Mouse (Mus musculus): ENCODE measurements around the gene Spata31d1a. TPM values are rescaled to one million over a fixed set of nuclear protein-coding genes. Genes with fewer than 3 reads are reported as not detected.

The Spata31d1a gene
- polyA plus RNA-seq, 1 experiment from 2014 or later: not detected

DNA sequence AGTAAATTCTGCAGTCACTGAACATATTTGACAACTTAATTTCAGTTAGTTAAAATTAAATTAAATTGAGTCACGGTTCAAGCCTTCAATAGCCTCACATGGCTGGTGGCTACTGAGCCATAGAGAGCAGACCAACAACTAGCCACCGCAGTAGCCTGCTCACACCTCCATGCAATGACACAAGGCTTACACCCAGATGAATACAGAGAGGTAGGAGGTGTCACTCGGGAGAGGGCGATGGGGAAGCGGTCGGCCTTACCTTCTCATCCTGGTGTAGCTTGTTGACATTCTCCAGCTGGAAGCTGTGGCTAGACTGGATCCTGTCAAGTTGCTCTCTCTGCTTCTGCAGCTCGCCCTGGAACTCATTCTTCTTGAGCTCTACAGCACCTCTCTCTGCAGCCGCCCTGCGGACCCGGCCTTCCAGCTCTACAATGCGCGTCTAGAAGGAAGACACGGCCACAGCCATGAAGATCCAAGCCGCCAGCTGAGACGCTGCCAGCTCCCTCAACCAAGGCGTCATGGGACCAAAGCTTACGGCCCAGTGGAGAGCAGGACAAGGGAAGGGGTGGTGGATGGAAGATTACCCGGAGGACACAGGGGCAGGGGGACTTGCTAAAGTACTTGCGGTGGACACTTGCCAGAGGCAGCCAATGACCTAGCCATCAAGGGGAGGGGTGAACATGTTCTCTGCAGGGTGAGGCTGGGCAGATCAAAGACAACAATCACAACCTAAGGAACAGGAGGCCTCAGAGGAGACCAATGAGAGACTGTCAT is 46.0 kb downstream of the Spata31d1a start:
- H3K4me3 ChIP-seq: no peak overlapping the region
- 0 out of 2 replicates have a peak, but pooled peaks cover 3% of the 10 kb centered on the region for H3K4me1 ChIP-seq
- H3K9me3 ChIP-seq: no peaks in the 10 kb centered on the region
- no peak overlapping the region for H3K4me2 ChIP-seq (replicated peaks)
- H3K27me3 ChIP-seq: no peaks in the 10 kb centered on the region
- H3K9ac ChIP-seq: no peak overlapping the region
- ATAC-seq (ENCODE audit: insufficient number of reproducible peaks, insufficient read depth, low FRiP score, low TSS enrichment): no peak
- H3K36me3 ChIP-seq: peaks cover 43% of the 10 kb centered on the region
- H3K27ac ChIP-seq: no peak overlapping the region
- WGBS: 93% methylated on average over 19 of the region's 19 CpGs

DNA sequence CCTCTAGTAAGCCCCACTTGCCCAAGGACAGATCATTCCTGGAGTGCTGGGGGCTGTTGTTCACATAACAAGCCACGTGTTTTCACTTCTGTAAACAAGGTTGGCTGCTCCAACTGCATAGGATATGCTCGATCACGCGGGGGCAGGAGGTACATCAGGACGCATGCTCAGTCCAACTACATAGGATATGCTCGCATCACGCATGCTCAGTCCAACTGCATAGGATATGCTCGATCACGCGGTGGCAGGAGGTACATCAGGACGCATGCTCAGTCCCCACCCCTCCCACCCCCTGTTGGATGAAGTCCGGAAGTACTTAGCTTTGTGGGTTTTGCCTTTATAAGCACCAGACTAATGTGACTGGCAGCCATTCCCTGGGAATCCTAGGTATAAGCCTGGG is 48.2 kb downstream of the Spata31d1a start:
- no peaks in the 10 kb centered on the region for H3K27me3 ChIP-seq
- 94% methylated on average over 12 of the region's 12 CpGs for WGBS
- 0 out of 2 replicates have a peak, but pooled peaks cover under 1% of the 10 kb centered on the region for H3K4me1 ChIP-seq
- H3K36me3 ChIP-seq: peaks cover 51% of the 10 kb centered on the region
- H3K27ac ChIP-seq: no peak overlapping the region
- no peak overlapping the region for H3K9ac ChIP-seq
- no peaks in the 10 kb centered on the region for H3K9me3 ChIP-seq
- no peak overlapping the region for H3K4me3 ChIP-seq
- ATAC-seq (ENCODE audit: insufficient number of reproducible peaks, insufficient read depth, low FRiP score, low TSS enrichment): no peak
- no peak overlapping the region for H3K4me2 ChIP-seq (replicated peaks)

DNA sequence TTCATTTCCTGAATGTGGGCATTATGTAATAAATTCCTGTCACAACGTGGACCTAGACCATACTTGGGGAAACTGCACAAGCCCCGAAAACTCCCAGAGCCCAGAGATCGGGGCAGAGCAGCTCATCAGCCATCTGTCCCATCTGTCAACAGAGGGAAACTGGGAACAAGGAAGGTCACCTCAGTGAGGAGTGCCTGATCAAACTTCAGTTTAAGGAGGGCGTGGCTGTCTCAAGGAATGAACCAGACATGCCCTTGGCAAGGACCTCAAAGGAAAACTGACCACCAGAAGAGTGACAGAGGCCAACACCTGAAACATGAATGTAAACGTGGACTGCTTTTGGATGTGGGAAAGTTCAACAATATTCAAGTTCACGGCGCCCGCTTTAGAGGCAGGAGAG is 48.7 kb downstream of the Spata31d1a start:
- Histone ChIP-seq H3K9me3 (no peaks in the 10 kb centered on the region), H3K27me3 (no peaks in the 10 kb centered on the region), H3K4me3 (no peak overlapping the region), H3K36me3 (peaks cover 51% of the 10 kb centered on the region), H3K4me1 (peaks cover 6% of the 10 kb centered on the region; the same call in 1 of the 2 replicates), H3K27ac (no peak overlapping the region), H3K4me2 (replicated peaks) (no peak overlapping the region), H3K9ac (no peak overlapping the region)
- WGBS: 93% methylated on average over 8 of the region's 8 CpGs
- no peak for ATAC-seq (ENCODE audit: insufficient number of reproducible peaks, insufficient read depth, low FRiP score, low TSS enrichment)

DNA sequence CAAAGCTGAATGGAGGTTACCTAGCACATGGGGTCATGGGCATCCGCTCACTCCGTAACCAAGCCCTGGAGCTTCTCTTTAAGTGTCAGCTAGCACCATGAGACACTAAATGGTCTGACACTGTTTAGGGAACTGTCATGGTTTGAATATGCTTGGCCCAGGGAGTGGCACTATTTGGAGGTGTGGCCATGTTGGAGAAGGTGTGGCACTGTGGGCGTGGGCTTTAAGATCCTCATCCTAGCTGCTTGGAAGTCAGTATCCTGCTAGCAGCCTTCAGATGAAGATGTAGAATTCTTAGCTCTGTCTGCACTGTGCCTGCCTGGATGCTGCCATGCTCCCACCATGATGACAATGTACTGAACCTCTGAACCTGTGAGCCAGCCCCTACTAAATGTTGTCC is 49.8 kb downstream of the Spata31d1a start:
- peaks cover 55% of the 10 kb centered on the region for H3K36me3 ChIP-seq
- H3K4me3 ChIP-seq: no peak overlapping the region
- peaks cover 7% of the 10 kb centered on the region; the same call in 1 of the 2 replicates for H3K4me1 ChIP-seq
- no peak overlapping the region for H3K27ac ChIP-seq
- H3K9ac ChIP-seq: no peak overlapping the region
- 96% methylated on average over 3 of the region's 3 CpGs for WGBS
- no peaks in the 10 kb centered on the region for H3K27me3 ChIP-seq
- H3K4me2 ChIP-seq (replicated peaks): no peak overlapping the region
- no peaks in the 10 kb centered on the region for H3K9me3 ChIP-seq
- no peak for ATAC-seq (ENCODE audit: insufficient number of reproducible peaks, insufficient read depth, low FRiP score, low TSS enrichment)

DNA sequence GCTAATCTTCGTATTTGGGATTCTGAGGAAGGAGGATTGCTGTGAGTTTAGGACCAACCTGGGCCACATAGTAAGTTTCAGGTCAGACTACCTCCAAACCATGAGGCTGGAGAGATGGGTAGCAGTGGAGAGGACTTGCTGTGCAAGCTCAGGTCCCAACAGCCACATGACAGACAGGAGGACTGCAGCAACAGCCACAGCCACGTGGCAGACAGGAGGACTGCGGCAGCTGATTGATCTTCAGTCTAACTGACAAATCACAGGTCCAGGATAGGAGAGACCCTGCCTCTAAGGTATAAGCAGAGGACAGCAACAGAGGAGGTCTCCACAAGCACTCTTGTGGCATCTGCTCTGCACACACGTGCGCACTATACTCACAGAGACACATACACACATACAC is 52.3 kb downstream of the Spata31d1a start:
- Histone ChIP-seq H3K9me3 (no peaks in the 10 kb centered on the region), H3K27me3 (no peaks in the 10 kb centered on the region), H3K4me3 (no peak overlapping the region), H3K27ac (no peak overlapping the region), H3K9ac (no peak overlapping the region), H3K4me2 (replicated peaks) (no peak overlapping the region), H3K36me3 (peaks cover 32% of the 10 kb centered on the region), H3K4me1 (peaks cover 7% of the 10 kb centered on the region; the same call in 1 of the 2 replicates)
- WGBS: 88% methylated on average over 5 of the region's 5 CpGs
- ATAC-seq (ENCODE audit: insufficient number of reproducible peaks, insufficient read depth, low FRiP score, low TSS enrichment): no peak

DNA sequence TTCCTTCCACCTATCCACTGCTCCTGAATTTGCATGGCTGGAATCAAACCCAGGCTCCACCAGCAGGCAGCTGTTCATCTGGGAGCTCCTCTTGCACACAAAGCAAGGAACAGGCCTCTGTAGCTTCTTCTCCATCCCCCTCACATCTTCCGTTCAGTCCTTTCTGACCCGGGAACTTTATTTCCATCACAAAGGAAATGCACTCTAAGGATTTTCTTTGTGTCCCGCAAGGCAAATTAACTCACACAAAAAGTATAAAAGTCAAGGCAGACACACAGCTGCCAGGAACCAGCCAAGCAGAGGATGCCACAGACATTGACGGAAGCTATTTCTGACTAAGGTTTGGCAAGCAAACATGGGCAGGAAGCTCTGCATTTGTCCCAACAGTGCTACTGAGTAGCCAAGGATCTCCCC is 53.1 kb downstream of the Spata31d1a start:
- Histone ChIP-seq H3K36me3 (peaks cover 24% of the 10 kb centered on the region), H3K9ac (no peak overlapping the region), H3K9me3 (no peaks in the 10 kb centered on the region), H3K4me3 (no peak overlapping the region), H3K4me1 (peaks cover 7% of the 10 kb centered on the region; the same call in 1 of the 2 replicates), H3K27ac (no peak overlapping the region), H3K4me2 (replicated peaks) (no peak overlapping the region), H3K27me3 (no peaks in the 10 kb centered on the region)
- 52% methylated on average over 4 of the region's 4 CpGs for WGBS
- ATAC-seq (ENCODE audit: insufficient number of reproducible peaks, insufficient read depth, low FRiP score, low TSS enrichment): no peak

DNA sequence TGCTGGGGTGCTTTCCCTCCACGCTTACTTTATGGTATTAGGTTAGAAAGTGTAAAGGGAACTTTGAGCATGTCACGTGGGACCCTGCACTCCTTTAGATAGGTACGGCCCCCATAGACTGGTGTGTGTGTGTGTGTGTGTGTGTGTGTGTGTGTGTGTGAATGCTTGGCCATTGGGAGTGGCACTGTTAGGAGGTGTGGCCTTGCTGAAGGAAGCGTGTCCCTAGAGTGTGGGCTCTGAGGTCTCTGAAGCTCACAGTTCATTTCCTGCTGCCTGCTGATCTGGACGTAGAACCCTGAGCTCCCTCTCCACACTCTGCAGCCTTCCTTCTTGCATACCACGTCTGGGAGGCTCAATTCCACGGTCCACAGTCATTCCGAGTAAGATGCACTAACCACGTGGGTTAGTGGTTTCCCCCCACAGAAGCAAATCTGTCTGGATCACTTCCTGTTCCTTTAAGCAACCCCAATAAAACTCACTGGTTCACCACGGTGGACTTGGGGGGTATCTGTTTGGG is 53.8 kb downstream of the Spata31d1a start:
- Histone ChIP-seq H3K9me3 (no peaks in the 10 kb centered on the region), H3K9ac (no peak overlapping the region), H3K4me3 (no peak overlapping the region), H3K4me2 (replicated peaks) (no peak overlapping the region), H3K27me3 (no peaks in the 10 kb centered on the region), H3K4me1 (peaks cover 7% of the 10 kb centered on the region; the same call in 1 of the 2 replicates), H3K36me3 (peaks cover 19% of the 10 kb centered on the region), H3K27ac (no peak overlapping the region)
- WGBS: 80% methylated on average over 10 of the region's 10 CpGs
- ATAC-seq (ENCODE audit: insufficient number of reproducible peaks, insufficient read depth, low FRiP score, low TSS enrichment): no peak

DNA sequence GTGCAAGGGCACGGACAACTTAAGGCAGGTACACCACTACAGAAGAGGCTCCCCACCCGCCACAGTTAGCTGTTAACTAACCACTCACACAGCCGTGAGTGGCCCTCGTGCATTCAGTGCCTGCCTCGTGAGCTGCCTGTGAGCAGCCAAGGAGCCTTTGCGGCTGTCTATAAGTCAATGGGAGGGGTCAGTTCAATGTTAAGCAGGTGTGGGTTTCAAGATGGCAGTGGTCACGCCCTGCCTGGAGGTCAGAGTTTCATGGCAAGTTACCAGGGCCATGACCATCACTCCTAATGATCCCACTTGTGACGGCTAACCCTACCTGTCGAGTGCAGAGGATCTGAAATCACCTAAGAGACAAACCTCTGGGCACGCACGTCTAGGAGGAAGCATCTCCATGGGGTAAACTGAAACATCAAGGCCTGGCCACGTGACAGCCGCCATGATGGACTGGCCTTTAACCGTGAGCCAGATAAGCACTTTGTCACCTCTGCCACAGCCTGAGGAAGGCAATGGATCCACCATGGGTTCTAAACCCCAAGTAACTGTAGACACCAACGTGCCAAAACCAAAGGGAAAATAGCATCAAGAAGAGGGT is 54.3 kb downstream of the Spata31d1a start:
- Histone ChIP-seq H3K9ac (no peak overlapping the region), H3K9me3 (no peaks in the 10 kb centered on the region), H3K4me1 (peaks cover 7% of the 10 kb centered on the region; the same call in 1 of the 2 replicates), H3K27me3 (no peaks in the 10 kb centered on the region), H3K4me3 (no peak overlapping the region), H3K4me2 (replicated peaks) (no peak overlapping the region), H3K27ac (no peak overlapping the region), H3K36me3 (peaks cover 17% of the 10 kb centered on the region)
- 94% methylated on average over 15 of the region's 15 CpGs for WGBS
- ATAC-seq (ENCODE audit: insufficient number of reproducible peaks, insufficient read depth, low FRiP score, low TSS enrichment): no peak

DNA sequence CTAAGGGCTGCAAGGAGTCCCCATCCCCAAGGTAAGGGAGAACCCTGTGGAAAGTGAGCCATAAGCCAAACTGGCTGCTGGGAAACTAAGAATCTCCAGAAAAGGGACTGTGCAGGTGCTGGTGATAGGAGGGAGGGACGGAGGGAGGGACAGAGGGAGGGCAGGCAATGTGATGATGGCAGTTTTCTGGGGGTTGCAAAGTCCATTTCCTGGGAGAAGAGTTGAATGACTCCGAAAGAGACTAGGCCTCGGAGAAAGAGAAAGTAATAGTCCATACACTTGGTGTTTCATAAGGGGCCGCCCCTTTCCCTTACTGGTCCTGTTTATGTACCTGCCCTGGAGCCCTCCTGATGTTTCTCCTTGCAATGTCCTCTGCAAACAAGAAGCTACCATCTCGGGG is 55.7 kb downstream of the Spata31d1a start:
- H3K27ac ChIP-seq: no peak overlapping the region
- no peaks in the 10 kb centered on the region for H3K27me3 ChIP-seq
- 91% methylated on average over 5 of the region's 5 CpGs for WGBS
- no peak overlapping the region for H3K4me2 ChIP-seq (replicated peaks)
- no peak for ATAC-seq (ENCODE audit: insufficient number of reproducible peaks, insufficient read depth, low FRiP score, low TSS enrichment)
- H3K4me1 ChIP-seq: peaks cover 7% of the 10 kb centered on the region; the same call in 1 of the 2 replicates
- H3K9me3 ChIP-seq: no peaks in the 10 kb centered on the region
- no peak overlapping the region for H3K9ac ChIP-seq
- H3K4me3 ChIP-seq: no peak overlapping the region
- H3K36me3 ChIP-seq: peaks cover 14% of the 10 kb centered on the region; the same call in 1 of the 2 replicates

DNA sequence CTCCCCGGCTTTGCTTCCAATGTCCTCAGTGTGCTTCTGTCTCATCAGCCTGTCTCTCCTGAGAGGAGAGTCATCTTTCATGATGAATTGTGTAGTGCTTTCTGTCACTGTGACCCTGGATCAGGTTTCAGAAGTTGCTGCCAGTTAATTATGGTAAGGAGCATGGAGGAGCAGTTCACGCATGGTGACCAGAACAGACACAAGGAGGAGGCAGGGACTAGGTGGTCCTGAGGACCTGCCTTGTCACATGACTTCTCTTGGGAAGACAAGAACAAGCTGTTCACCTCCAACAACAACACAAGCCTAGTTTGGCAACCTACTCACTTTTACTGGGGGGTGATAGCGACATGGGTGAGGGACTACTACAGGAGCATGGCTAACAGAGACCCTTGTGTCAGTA is 57.0 kb downstream of the Spata31d1a start:
- Histone ChIP-seq H3K4me2 (replicated peaks) (no peak overlapping the region), H3K9me3 (no peaks in the 10 kb centered on the region), H3K4me3 (no peak overlapping the region), H3K36me3 (peaks cover 23% of the 10 kb centered on the region), H3K4me1 (peaks cover 7% of the 10 kb centered on the region; the same call in 1 of the 2 replicates), H3K27me3 (no peaks in the 10 kb centered on the region), H3K27ac (no peak overlapping the region), H3K9ac (no peak overlapping the region)
- whole genome bisulfite sequencing: 56% methylated on average over 3 of the region's 3 CpGs
- ATAC-seq (ENCODE audit: insufficient number of reproducible peaks, insufficient read depth, low FRiP score, low TSS enrichment): no peak

DNA sequence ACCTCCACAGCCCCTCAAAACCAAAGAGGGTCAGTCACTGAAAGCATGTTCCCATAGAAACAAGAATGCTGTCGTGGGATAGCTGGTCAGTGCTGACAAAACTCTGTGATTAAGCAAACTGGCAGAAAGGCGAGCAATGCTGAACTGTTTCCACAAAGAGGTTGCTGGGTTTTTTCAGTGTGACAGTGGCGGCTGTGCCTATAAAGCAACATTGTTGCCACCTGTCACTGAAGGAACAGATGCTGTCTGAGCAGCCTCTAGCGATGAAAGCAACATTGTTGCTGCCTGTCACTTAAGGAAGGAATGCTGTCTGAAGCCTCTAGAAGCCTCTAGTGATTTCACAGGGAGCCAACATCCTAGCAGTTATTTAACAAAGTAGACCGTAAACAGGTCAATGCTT is 57.5 kb downstream of the Spata31d1a start:
- H3K27ac ChIP-seq: no peak overlapping the region
- ATAC-seq (ENCODE audit: insufficient number of reproducible peaks, insufficient read depth, low FRiP score, low TSS enrichment): no peak
- H3K36me3 ChIP-seq: peaks cover 23% of the 10 kb centered on the region

More for the DNA sequence above, 57.5 kb downstream of the Spata31d1a start:
- WGBS: 74% methylated on average over 5 of the region's 5 CpGs
- no peaks in the 10 kb centered on the region for H3K9me3 ChIP-seq
- no peak overlapping the region for H3K4me3 ChIP-seq
- no peak overlapping the region for H3K9ac ChIP-seq
- peaks cover 7% of the 10 kb centered on the region; the same call in 1 of the 2 replicates for H3K4me1 ChIP-seq
- H3K4me2 ChIP-seq (replicated peaks): no peak overlapping the region
- no peaks in the 10 kb centered on the region for H3K27me3 ChIP-seq

All from embryonic facial prominence, embryonic 12.5 days (tissue).